Mouse (Mus musculus) adrenal gland, adult (tissue): ENCODE measurements at regions not wholly inside any gene's neighbourhood (a gene's known extent, or its start where the extent isn't known, plus 50 kb on each side); places are given as distances from the start of the nearest gene placed in this dataset.
"Not testable (repeated sequence)": the region's sequence is repeated elsewhere in the genome, so short reads cannot be mapped to it uniquely, and the experiment has no call there.

Source experiments
- DNase-seq, 2 experiments: peaks; one replicate each; pipeline ENCODE4 v3.0.0; 2022 to 2023; ENCODE audit warnings: low spot score in 1 of 2; ENCODE audit not compliant: inconsistent age in 2 of 2

- no peak for DNase-seq
Observed at GRCm38 (mm10) chr4:51519281-51519680, 302.8 kb downstream of the Cylc2 start.

GRCm38 (mm10) chr4:51519750-51520149, 303.3 kb downstream of the Cylc2 start:
- DNase-seq = no peak

GRCm38 (mm10) chr4:51545419-51545818, 328.9 kb downstream of the Cylc2 start:
- DNase-seq = no peak

- no peak for DNase-seq
Observed at GRCm38 (mm10) chr4:51559693-51560092, 343.2 kb downstream of the Cylc2 start.

GRCm38 (mm10) chr4:51560100-51560499, 343.6 kb downstream of the Cylc2 start:
- no peak for DNase-seq

GRCm38 (mm10) chr4:51562379-51562778, 345.9 kb downstream of the Cylc2 start:
- DNase-seq = no peak

GRCm38 (mm10) chr4:51576456-51576855, 360.0 kb downstream of the Cylc2 start:
- peak in 1 of 2 experiments; percentile 67 for DNase-seq

GRCm38 (mm10) chr4:51594044-51594443, 377.6 kb downstream of the Cylc2 start:
- DNase-seq = no peak

- DNase-seq = no peak
Observed at GRCm38 (mm10) chr4:51597850-51598249, 381.4 kb downstream of the Cylc2 start.

GRCm38 (mm10) chr4:51599984-51600747, 383.7 kb downstream of the Cylc2 start:
- no peak for DNase-seq

GRCm38 (mm10) chr4:51627289-51627688, 410.8 kb downstream of the Cylc2 start:
- no peak for DNase-seq

GRCm38 (mm10) chr4:51633471-51633870, 417.0 kb downstream of the Cylc2 start:
- no peak for DNase-seq

- peak in 1 of 2 experiments; percentile 10 for DNase-seq
Observed at GRCm38 (mm10) chr4:51657325-51657724, 440.8 kb downstream of the Cylc2 start.

- DNase-seq = peak in 1 of 2 experiments; percentile 9
Observed at GRCm38 (mm10) chr4:51658286-51658685, 441.8 kb downstream of the Cylc2 start.

- DNase-seq = no peak
Observed at GRCm38 (mm10) chr4:51671516-51671915, 455.0 kb downstream of the Cylc2 start.

- peak; percentile 42 to 86 for DNase-seq
Observed at GRCm38 (mm10) chr4:51674406-51674805, 457.9 kb downstream of the Cylc2 start.

- no peak for DNase-seq
Observed at GRCm38 (mm10) chr4:51679097-51679496, 462.6 kb downstream of the Cylc2 start.

GRCm38 (mm10) chr4:51683345-51683744, 466.9 kb downstream of the Cylc2 start:
- not testable (repeated sequence) for DNase-seq

- no peak for DNase-seq
Observed at GRCm38 (mm10) chr4:51686651-51687050, 470.2 kb downstream of the Cylc2 start.
